Mouse (Mus musculus): ENCODE results near the gene Ifrd2. TPM values are rescaled to one million over a fixed set of nuclear protein-coding genes. Genes with fewer than 3 reads are reported as not detected.

Ifrd2 gene
- polyA plus RNA-seq, 1 experiment: 71.7 TPM

GRCm38 (mm10) chr9:107635279-107636028 is 48.0 kb downstream of the Ifrd2 start, which contains the start of gene Gnai2:
TSS of gene Gnai2 (minus strand) at chr9:107635367.
- Histone ChIP-seq H3K27me3 (ENCODE audit: control insufficient read depth, insufficient read depth, insufficient read length) (no peaks in the 10 kb centered on the region), H3K79me3 (ENCODE audit: low read depth) (peaks cover 38% of the 10 kb centered on the region), H3K4me3 (ENCODE audit: insufficient read depth, poor library complexity, severe bottlenecking) (peak within 1 kb of the TSS; percentile 82), H3K79me2 (ENCODE audit: control insufficient read depth, insufficient read depth) (peaks cover 46% of the 10 kb centered on the region), H3K36me3 (ENCODE audit: control insufficient read depth, insufficient read depth) (peaks cover 4% of the 10 kb centered on the region), H3ac (ENCODE audit: control insufficient read depth, insufficient read length, low read depth) (peak within 1 kb of the TSS; percentile 83)
- TF ChIP-seq CEBPB (IDR thresholded peaks at IDR 0.05; ENCODE audit: low read depth): no peak
- TF ChIP-seq MYOG (IDR thresholded peaks at IDR 0.05; ENCODE audit: control insufficient read depth, extremely low read depth, insufficient read length): no peak
- no peak for TF ChIP-seq MAX (IDR thresholded peaks at IDR 0.05)
- TF ChIP-seq CTCF (IDR thresholded peaks at IDR 0.05; ENCODE audit: control insufficient read depth, insufficient read depth, insufficient read length): no peak
- no peak for TF ChIP-seq MYOD1 (IDR thresholded peaks at IDR 0.05; ENCODE audit: control insufficient read depth, insufficient read length, low read depth)
- no peak for TF ChIP-seq FOSL1 (IDR thresholded peaks at IDR 0.05; ENCODE audit: insufficient read depth, low read length, poor library complexity, severe bottlenecking)
- TF ChIP-seq USF1 (IDR thresholded peaks at IDR 0.05; ENCODE audit: low read depth): peak; percentile 72

- TF ChIP-seq MYOD1 (IDR thresholded peaks at IDR 0.05; ENCODE audit: control insufficient read depth, insufficient read length, low read depth) (no peak), FOSL1 (IDR thresholded peaks at IDR 0.05; ENCODE audit: insufficient read depth, low read length, poor library complexity, severe bottlenecking) (no peak), CEBPB (IDR thresholded peaks at IDR 0.05; ENCODE audit: low read depth) (no peak), MAX (IDR thresholded peaks at IDR 0.05) (no peak), MYOG (IDR thresholded peaks at IDR 0.05; ENCODE audit: control insufficient read depth, extremely low read depth, insufficient read length) (no peak), USF1 (IDR thresholded peaks at IDR 0.05; ENCODE audit: low read depth) (no peak), CTCF (IDR thresholded peaks at IDR 0.05; ENCODE audit: control insufficient read depth, insufficient read depth, insufficient read length) (no peak)
- no peak overlapping the region for H3K4me3 ChIP-seq (ENCODE audit: insufficient read depth, poor library complexity, severe bottlenecking)
- H3ac ChIP-seq (ENCODE audit: control insufficient read depth, insufficient read length, low read depth): no peak overlapping the region
- H3K36me3 ChIP-seq (ENCODE audit: control insufficient read depth, insufficient read depth): no peaks in the 10 kb centered on the region
- no peaks in the 10 kb centered on the region for H3K27me3 ChIP-seq (ENCODE audit: control insufficient read depth, insufficient read depth, insufficient read length)
- peaks cover 30% of the 10 kb centered on the region for H3K79me2 ChIP-seq (ENCODE audit: control insufficient read depth, insufficient read depth)
- peaks cover 22% of the 10 kb centered on the region for H3K79me3 ChIP-seq (ENCODE audit: low read depth)
Measured at GRCm38 (mm10) chr9:107637070-107637469, 49.6 kb downstream of the Ifrd2 start.

- no peak overlapping the region for H3K4me3 ChIP-seq (ENCODE audit: insufficient read depth, poor library complexity, severe bottlenecking)
- no peak overlapping the region for H3ac ChIP-seq (ENCODE audit: control insufficient read depth, insufficient read length, low read depth)
- no peaks in the 10 kb centered on the region for H3K79me2 ChIP-seq (ENCODE audit: control insufficient read depth, insufficient read depth)
- no peaks in the 10 kb centered on the region for H3K27me3 ChIP-seq (ENCODE audit: control insufficient read depth, insufficient read depth, insufficient read length)
- no peaks in the 10 kb centered on the region for H3K79me3 ChIP-seq (ENCODE audit: low read depth)
- no peaks in the 10 kb centered on the region for H3K36me3 ChIP-seq (ENCODE audit: control insufficient read depth, insufficient read depth)
- no peak for TF ChIP-seq MAX (IDR thresholded peaks at IDR 0.05)
- TF ChIP-seq MYOD1 (IDR thresholded peaks at IDR 0.05; ENCODE audit: control insufficient read depth, insufficient read length, low read depth): no peak
- TF ChIP-seq USF1 (IDR thresholded peaks at IDR 0.05; ENCODE audit: low read depth): no peak
- TF ChIP-seq CTCF (IDR thresholded peaks at IDR 0.05; ENCODE audit: control insufficient read depth, insufficient read depth, insufficient read length): no peak
- TF ChIP-seq MYOG (IDR thresholded peaks at IDR 0.05; ENCODE audit: control insufficient read depth, extremely low read depth, insufficient read length): no peak
- TF ChIP-seq CEBPB (IDR thresholded peaks at IDR 0.05; ENCODE audit: low read depth): no peak
- TF ChIP-seq FOSL1 (IDR thresholded peaks at IDR 0.05; ENCODE audit: insufficient read depth, low read length, poor library complexity, severe bottlenecking): no peak
Measured at GRCm38 (mm10) chr9:107640257-107640772, 52.9 kb downstream of the Ifrd2 start.

- H3K4me3 ChIP-seq (ENCODE audit: insufficient read depth, poor library complexity, severe bottlenecking): no peak overlapping the region
Measured at GRCm38 (mm10) chr9:107641666-107642065, 54.2 kb downstream of the Ifrd2 start.

More at GRCm38 (mm10) chr9:107641666-107642065, 54.2 kb downstream of the Ifrd2 start:
- Histone ChIP-seq H3K79me2 (ENCODE audit: control insufficient read depth, insufficient read depth) (no peaks in the 10 kb centered on the region), H3ac (ENCODE audit: control insufficient read depth, insufficient read length, low read depth) (no peak overlapping the region), H3K27me3 (ENCODE audit: control insufficient read depth, insufficient read depth, insufficient read length) (no peaks in the 10 kb centered on the region), H3K79me3 (ENCODE audit: low read depth) (no peaks in the 10 kb centered on the region), H3K36me3 (ENCODE audit: control insufficient read depth, insufficient read depth) (no peaks in the 10 kb centered on the region)
- TF ChIP-seq USF1 (IDR thresholded peaks at IDR 0.05; ENCODE audit: low read depth) (no peak), MYOD1 (IDR thresholded peaks at IDR 0.05; ENCODE audit: control insufficient read depth, insufficient read length, low read depth) (no peak), FOSL1 (IDR thresholded peaks at IDR 0.05; ENCODE audit: insufficient read depth, low read length, poor library complexity, severe bottlenecking) (no peak), MYOG (IDR thresholded peaks at IDR 0.05; ENCODE audit: control insufficient read depth, extremely low read depth, insufficient read length) (no peak), CEBPB (IDR thresholded peaks at IDR 0.05; ENCODE audit: low read depth) (no peak), MAX (IDR thresholded peaks at IDR 0.05) (no peak), CTCF (IDR thresholded peaks at IDR 0.05; ENCODE audit: control insufficient read depth, insufficient read depth, insufficient read length) (no peak)

Other genes with a start within 250 kb of the Ifrd2 start
- 14.1 TPM for gene Hemk1, start 249.3 kb upstream of the Ifrd2 start, polyA plus RNA-seq (2012; fragmentation: generic; extraction: Trizol)
- 0.04 TPM for gene 6430571L13Rik, start 247.0 kb upstream of the Ifrd2 start, polyA plus RNA-seq (2012; fragmentation: generic; extraction: Trizol)
- gene Cacna2d2, start 188.0 kb upstream of the Ifrd2 start, polyA plus RNA-seq (2012; fragmentation: generic; extraction: Trizol): 0.01 TPM
- gene Tmem115, start 53.7 kb upstream of the Ifrd2 start, polyA plus RNA-seq (2012; fragmentation: generic; extraction: Trizol): 33.4 TPM
- gene Cyb561d2, start 45.4 kb upstream of the Ifrd2 start, polyA plus RNA-seq (2012; fragmentation: generic; extraction: Trizol): 23.7 TPM
- gene Nprl2, start 45.4 kb upstream of the Ifrd2 start, polyA plus RNA-seq (2012; fragmentation: generic; extraction: Trizol): 12.8 TPM
- gene Zmynd10, start 40.3 kb upstream of the Ifrd2 start, polyA plus RNA-seq (2012; fragmentation: generic; extraction: Trizol): 0.43 TPM
- 89.7 TPM for gene Rassf1, start 36.1 kb upstream of the Ifrd2 start, polyA plus RNA-seq (2012; fragmentation: generic; extraction: Trizol)
- gene Tusc2, start 24.4 kb upstream of the Ifrd2 start, polyA plus RNA-seq (2012; fragmentation: generic; extraction: Trizol): 15.9 TPM
- 59.7 TPM for gene Hyal2, start 19.7 kb upstream of the Ifrd2 start, polyA plus RNA-seq (2012; fragmentation: generic; extraction: Trizol)
- 1.2 TPM for gene Hyal1, start 10.7 kb upstream of the Ifrd2 start, polyA plus RNA-seq (2012; fragmentation: generic; extraction: Trizol)
- gene Naa80, start 8.8 kb upstream of the Ifrd2 start, polyA plus RNA-seq (2012; fragmentation: generic; extraction: Trizol): 8.2 TPM
- 0.28 TPM for gene Hyal3, start 6.8 kb upstream of the Ifrd2 start, polyA plus RNA-seq (2012; fragmentation: generic; extraction: Trizol)
- 13.7 TPM for gene Sema3b, start 21.6 kb downstream of the Ifrd2 start, polyA plus RNA-seq (2012; fragmentation: generic; extraction: Trizol)
- gene Gnai2, start 47.7 kb downstream of the Ifrd2 start, polyA plus RNA-seq (2012; fragmentation: generic; extraction: Trizol): 449 TPM
- gene Slc38a3, start 81.9 kb downstream of the Ifrd2 start, polyA plus RNA-seq (2012; fragmentation: generic; extraction: Trizol): 0.01 TPM
- 0.01 TPM for gene Gnat1, start 92.1 kb downstream of the Ifrd2 start, polyA plus RNA-seq (2012; fragmentation: generic; extraction: Trizol)
- gene Sema3f, start 122.8 kb downstream of the Ifrd2 start, polyA plus RNA-seq (2012; fragmentation: generic; extraction: Trizol): 0.36 TPM
- 29.8 TPM for gene Rbm5, start 183.4 kb downstream of the Ifrd2 start, polyA plus RNA-seq (2012; fragmentation: generic; extraction: Trizol)